Mouse (Mus musculus): Measurements from ENCODE around the gene Tbccd1.

Tbccd1 gene

GRCm38 (mm10) chr16:22857431-22858113 is at the start of gene Tbccd1, which contains the start of gene Dnajb11:
Gene Tbccd1, minus strand, starts transcription at chr16:22857669.
Gene Dnajb11, plus strand, starts transcription at chr16:22857845.
- DNase-seq (ENCODE audit: low read depth, low spot score) = peak; percentile 98

DNA sequence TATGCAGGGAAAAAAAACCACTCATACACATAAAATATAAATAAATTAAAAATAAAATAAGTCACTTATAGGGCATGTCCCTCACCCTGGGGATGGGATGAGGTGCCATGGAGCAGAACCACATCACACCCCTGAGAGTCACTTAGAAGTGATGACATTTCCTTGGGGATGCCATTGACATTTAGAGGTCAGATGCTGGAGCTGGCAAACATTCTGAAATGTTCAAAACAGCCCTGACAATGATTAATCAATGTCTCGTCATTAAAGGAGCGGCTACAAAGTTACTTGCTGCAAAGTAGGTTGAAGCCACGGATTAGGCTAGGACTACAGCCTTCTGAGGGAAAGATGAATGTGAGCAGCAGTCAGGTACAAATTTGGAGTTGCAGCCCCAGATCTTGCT is 43.9 kb upstream of the Tbccd1 start:
- no peak for DNase-seq (ENCODE audit: low read depth, low spot score)

- no peak for DNase-seq (ENCODE audit: low read depth, low spot score)
Measured at GRCm38 (mm10) chr16:22899866-22900570, 42.5 kb upstream of the Tbccd1 start.

- DNase-seq (ENCODE audit: low read depth, low spot score) = no peak
Measured at GRCm38 (mm10) chr16:22899346-22899745, 41.9 kb upstream of the Tbccd1 start.

DNA sequence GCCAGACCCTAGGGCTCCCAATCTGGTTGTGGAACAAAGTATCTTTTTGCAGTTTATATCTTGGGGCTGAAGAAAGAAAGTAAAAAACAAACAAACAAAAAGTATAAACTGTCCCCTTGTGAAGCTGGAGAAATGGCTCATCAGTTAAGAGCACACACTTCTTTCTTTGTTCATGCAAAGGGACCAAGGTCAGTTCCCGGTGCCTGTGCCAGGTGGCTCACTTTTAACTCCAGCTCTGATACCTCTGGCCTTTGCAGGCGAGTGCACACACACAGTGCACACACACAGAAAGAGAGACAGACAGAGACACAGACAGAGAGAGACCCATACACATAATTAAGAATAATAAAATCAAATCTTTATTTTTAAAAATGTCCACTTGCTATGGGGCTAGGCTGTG is 39.1 kb upstream of the Tbccd1 start:
- no peak for DNase-seq (ENCODE audit: low read depth, low spot score)

DNA sequence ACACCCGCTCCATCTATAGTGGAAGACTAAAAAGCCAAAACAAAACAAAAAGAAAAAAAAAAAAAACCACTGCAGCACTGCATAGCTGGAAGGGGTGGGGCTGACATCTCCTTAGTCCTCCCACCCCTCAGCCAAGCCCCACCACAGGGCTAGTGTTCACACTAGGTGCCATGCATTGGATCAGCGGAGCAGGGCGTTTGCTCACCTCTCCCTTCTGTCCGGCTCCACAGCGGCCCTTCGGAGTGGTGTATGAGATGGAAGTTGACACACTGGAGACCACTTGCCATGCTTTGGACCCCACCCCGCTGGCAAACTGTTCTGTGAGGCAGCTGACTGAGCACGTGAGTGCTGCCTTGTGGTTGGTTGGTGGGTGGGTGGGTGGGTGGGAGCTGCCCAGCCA is 36.6 kb upstream of the Tbccd1 start:
- no peak for DNase-seq (ENCODE audit: low read depth, low spot score)

DNA sequence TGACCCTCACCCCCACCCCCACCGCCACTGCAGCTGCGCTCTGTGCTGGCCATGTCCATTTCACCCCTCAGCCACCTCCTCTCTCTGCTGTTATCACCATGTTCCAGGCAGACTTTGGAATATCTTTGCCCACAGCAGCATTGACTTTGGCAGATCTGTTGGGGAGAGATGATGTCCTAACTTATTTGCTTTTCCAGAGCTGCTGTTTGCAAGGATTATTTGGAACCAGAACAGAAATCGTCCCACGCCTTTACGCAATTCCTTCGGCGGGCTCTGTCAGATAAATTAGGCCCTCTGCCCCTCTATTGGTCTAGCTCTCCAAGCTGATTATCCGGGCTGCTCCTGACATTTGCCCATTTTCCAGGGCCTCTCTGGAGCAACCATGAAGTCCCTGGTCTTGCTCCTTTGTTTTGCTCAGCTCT is 34.3 kb upstream of the Tbccd1 start:
- DNase-seq (ENCODE audit: low read depth, low spot score) = no peak

DNA sequence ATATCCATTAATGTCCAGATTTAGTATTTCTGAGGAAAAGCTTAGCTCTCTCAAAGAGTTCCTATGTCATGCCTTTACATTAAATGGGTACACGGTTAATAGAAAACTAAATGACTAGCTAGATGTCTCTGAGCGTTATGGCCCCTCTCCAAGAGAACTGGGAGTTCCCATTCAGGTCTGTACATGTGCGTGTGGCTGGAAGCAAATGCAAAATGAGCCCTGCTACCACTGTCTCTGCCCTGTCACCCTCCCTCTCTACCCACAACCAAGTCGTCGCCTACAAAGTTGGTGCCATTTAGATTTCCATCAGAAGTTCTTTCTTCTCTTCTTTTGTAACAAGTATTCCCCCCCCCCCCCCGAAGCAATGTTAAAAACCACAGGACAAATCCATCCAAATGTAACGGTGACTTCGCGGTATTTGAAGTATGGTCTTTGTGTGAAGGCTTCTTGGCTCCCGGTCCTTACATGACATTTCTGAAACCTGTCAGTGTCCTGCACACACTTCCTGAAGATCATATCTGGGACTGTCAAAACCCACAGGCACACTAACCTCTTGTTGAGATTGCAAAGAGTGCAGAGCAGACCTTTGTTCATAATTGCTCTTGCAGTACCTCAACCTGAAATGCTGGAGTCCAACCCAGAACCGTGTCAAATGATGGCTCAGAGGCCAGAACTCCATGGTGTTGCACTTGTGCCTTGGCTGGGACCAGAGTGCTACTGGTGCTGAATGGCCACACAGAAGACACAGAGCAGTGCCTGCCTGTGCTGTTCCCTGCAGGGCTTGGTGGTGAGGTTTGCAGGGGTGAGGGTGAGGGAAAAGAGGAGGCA is 33.4 kb upstream of the Tbccd1 start, which contains the start of gene Ahsg:
Ahsg (plus strand) TSS at position 595 of the 828 bp plus-strand sequence.
- no peak for DNase-seq (ENCODE audit: low read depth, low spot score)

GRCm38 (mm10) chr16:22889716-22890115 is 32.2 kb upstream of the Tbccd1 start:
- no peak for DNase-seq (ENCODE audit: low read depth, low spot score)

DNA sequence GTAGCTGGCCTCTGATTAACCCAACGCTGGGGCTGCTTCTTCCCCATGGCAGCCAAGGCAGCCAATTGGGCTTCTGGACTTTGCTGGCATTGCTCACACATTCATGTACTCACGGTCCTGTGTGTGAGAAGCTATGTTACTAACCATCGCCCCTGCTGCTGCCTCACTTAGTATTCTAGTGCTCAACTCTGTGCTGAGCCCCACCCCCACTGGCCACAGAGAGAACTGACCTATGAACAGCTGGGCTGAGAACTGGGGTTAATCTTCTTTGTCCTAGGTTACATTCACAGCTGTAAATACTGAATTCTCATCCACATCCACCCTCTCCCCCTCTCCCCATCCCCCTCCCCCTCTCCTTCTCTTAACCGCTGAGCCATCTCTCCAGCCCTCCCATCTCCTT is 31.4 kb upstream of the Tbccd1 start:
- DNase-seq (ENCODE audit: low read depth, low spot score) = no peak

- DNase-seq (ENCODE audit: low read depth, low spot score) = no peak
Measured at GRCm38 (mm10) chr16:22886726-22887125, 29.3 kb upstream of the Tbccd1 start.

DNA sequence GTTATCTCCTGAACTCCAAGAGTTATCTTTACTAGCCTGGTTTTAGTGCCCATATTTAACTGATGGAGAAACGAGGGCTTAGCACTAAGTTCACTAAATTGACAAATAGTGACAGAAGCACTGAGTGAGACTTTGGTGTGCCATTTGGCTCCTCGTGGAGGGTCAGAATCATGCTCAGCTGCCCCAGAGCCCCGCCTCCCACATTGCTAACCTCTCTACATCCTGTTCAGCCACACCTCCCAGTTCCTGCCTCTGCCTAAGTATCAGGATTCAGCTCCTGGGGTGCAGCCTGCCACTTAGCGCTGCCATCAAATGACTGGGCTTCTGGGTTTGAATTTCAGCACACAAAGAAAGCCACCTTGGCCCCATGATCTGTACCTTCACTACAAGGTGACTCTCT is 27.9 kb upstream of the Tbccd1 start:
- DNase-seq (ENCODE audit: low read depth, low spot score) = no peak

- no peak for DNase-seq (ENCODE audit: low read depth, low spot score)
Measured at GRCm38 (mm10) chr16:22883441-22883840, 26.0 kb upstream of the Tbccd1 start.

DNA sequence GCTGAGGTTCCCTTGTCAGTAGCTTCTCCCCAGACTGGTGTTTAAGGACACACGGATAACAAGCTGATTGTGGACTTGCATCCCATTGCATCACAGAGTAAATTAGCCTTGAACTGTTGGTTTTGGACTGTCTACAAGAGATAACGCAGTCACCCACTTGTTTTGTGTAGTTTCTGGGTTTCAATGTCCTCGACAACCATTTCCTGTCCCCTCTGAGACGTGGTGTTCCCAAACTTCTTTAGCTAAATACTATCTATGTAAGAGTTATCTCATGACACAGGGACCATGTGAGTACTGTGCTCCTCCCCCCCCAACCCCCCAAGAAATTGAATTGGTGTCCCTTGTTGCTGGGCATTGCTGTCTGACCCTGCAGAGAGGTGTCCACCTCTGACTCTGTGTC is 24.0 kb upstream of the Tbccd1 start:
- no peak for DNase-seq (ENCODE audit: low read depth, low spot score)

DNA sequence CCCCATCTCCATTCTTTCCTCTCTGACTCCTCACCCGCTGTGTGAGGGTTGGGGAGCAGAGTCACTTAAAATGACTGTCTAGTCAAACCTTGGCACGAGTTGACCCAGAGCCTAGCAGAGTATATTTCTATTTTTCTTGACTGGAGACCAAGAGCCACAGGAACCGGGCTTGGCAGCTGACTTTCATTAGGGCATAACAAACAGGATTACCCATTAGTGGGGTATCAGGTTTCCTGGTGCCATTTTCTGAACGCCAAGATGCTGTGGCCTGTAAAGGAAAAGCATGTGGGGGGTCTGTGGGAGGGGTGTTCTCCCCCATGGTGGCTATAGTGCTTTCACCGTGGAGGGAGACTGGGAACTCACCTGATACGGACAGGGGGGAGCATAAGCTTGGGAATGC is 23.4 kb upstream of the Tbccd1 start:
- DNase-seq (ENCODE audit: low read depth, low spot score) = no peak

DNA sequence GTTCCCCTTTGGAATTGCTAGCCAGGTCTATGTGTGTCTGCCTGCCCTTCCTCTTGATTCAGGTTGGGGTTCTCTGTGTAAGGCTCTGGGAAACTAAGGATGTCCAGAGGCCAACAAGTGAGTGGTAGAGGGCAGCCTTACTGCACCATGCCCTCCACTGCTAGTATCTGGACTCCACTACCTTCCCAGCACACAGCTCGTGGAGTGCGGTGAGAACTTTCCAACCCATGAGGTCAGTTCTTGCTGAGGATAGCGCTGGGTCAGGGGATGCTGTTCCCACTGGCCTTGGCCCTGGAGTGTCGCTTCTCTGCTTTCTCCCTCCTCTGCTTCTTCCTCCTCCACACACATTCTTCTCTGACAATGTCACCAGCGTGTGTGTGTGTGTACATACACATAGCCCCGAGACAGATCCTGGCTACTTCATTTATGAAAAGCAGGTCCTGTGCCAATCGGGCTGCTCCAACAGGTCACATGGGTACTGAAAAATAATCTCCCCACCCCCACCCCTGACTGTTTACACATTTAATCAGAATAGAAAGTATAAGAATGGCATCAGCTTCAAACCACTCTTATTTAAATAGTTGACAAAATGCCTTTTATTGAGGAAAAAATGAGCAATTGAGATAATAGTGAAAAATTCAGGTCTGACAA is 22.6 kb upstream of the Tbccd1 start:
- no peak for DNase-seq (ENCODE audit: low read depth, low spot score)

DNA sequence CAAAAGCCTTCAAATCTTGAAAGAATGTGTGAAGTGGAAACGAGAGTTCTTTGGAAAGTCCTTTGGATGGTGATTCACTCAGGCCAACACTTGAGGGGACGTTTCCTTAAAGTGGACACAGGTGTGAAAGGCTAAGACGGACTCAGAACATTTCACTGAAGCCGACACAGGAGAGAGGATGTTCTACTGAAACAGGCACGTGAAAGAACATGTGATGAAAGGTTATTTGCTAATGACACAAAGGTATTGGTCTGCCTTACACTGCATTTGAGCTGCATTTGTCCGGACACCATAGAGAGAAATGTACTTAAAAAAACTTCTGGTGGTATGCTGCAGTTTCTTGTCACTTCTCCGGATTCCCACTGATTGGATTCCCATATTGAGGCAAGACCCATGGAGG is 21.2 kb upstream of the Tbccd1 start:
- DNase-seq (ENCODE audit: low read depth, low spot score) = no peak

DNA sequence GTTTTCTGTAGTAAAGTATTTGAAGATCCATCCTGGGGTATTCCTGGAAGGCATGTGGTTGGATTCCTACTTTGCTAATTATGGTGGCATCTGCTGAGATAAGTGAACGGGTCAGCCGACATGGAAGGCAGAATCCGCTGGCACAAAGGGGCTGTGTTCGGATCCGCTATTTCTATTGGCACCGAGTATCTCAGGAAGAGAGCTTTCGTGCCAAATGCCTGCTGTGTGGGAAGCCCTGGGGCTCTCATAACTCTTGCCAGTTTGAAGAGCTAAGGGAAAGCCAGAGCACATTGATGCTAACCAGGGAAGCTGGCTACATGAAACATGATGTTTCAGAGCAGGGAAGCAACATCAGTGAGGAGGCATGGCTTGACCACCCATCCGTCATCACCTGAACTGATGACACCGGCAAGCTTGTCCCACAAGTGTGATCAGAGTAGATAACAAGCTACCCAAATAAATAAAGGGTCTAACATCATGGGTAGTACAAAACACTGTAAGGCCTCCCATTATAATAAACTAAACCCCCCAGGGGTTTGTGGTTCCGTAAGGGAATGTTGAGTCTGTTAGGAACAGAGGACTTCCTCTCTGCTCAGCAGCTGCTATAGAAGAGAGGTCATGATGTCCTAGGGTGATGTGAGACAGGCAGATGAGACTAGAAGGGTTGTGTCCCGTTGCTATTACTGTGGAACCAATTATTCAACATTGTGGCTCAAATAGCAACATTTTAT is 20.4 kb upstream of the Tbccd1 start:
- no peak for DNase-seq (ENCODE audit: low read depth, low spot score)

DNA sequence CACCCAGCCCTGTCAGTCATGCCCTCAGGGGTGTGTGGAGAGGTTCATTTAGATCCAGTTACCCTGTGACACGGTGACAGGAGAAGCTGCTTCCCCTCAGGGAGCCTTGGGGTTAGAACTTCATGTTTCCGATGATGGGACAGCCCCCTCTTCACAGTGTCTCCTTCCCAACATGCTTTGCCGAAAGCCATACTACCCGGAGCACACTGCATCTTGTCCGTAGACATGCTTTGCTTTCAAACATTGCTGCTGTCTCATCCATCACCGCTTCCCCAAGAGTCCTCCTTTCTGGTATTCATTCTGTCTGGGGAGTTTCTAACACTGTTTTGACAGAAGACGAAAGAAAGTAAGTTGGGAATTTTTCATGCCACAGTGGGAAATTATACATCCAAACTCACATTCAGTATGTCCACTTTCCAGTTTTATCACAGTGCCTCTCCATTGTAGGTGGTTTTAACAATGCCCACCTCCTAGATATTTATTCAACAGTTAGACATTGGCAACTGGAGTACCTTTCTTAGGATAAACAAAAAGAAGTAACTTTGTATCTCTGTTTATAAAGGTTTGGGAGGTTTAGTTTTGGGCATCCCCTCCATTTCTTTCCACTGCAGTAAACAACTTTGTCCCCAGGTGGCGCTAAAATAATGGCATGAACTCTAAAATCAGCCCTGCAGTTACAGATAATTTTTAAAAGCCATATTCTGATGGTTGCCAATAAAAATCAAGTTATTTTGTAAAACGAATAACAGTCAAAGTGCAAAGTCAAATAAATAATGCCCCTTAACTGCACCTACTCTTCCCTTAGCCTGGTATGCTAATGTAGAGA is 19.0 kb upstream of the Tbccd1 start:
- peak; percentile 21 for DNase-seq (ENCODE audit: low read depth, low spot score)

- no peak for DNase-seq (ENCODE audit: low read depth, low spot score)
Measured at GRCm38 (mm10) chr16:22873369-22873768, 15.9 kb upstream of the Tbccd1 start.
